Mouse (Mus musculus) forebrain, embryonic 11.5 days (tissue): ENCODE results near the gene Ptger1. TPM values are rescaled to one million over a fixed set of nuclear protein-coding genes. Genes with fewer than 3 reads are reported as not detected.

Experiments
- ATAC-seq: fragments of 200-750 bp; cut with Nextera tagmentation; replicated peaks from 2 replicates; pipeline ENCODE4 v1.8.0; 2017; ENCODE audit warnings: moderate TSS enrichment; ENCODE audit not compliant: low FRiP score
- DNase-seq: peaks from one replicate; pipeline ENCODE4 v3.0.0-alpha.2; 2017; ENCODE audit warnings: low spot score
- H3K27ac ChIP-seq: fragments of 300-500 bp; sonication (generic); 2 replicates; pipeline ENCODE4 v1.5.1; 2014; ENCODE audit warnings: low read depth, low read length
- H3K27me3 ChIP-seq: fragments of 300-500 bp; sonication (generic); 2 replicates; pipeline ENCODE4 v1.6.1; 2014; ENCODE audit warnings: mild to moderate bottlenecking, low read length, mixed read lengths; ENCODE audit not compliant: control insufficient read depth, insufficient read depth
- H3K36me3 ChIP-seq: fragments of 300-500 bp; sonication (generic); 2 replicates; pipeline ENCODE4 v1.6.1; 2014; ENCODE audit warnings: mild to moderate bottlenecking, low read length, moderate library complexity, mixed read lengths; ENCODE audit not compliant: control insufficient read depth, insufficient read depth
- H3K4me1 ChIP-seq: fragments of 300-500 bp; sonication (generic); replicated peaks from 2 replicates; pipeline ENCODE4 v1.6.1; 2014; ENCODE audit warnings: low read length, mixed read lengths; ENCODE audit not compliant: control insufficient read depth, insufficient read depth
- H3K4me2 ChIP-seq: fragments of 300-500 bp; sonication (generic); 2 replicates; pipeline ENCODE4 v1.6.1; 2014; ENCODE audit warnings: low read depth, mild to moderate bottlenecking, low read length, moderate library complexity, mixed read lengths; ENCODE audit not compliant: severe bottlenecking
- H3K4me3 ChIP-seq: fragments of 300-500 bp; sonication (generic); 2 replicates; pipeline ENCODE4 v1.5.1; 2014; ENCODE audit warnings: low read depth, low read length
- H3K9ac ChIP-seq: fragments of 300-500 bp; sonication (generic); 2 replicates; pipeline ENCODE4 v1.6.1; 2014; ENCODE audit warnings: low read length
- H3K9me3 ChIP-seq: fragments of 300-500 bp; sonication (generic); 2 replicates; pipeline ENCODE4 v1.6.1; 2016; ENCODE audit warnings: low read length, mixed read lengths; ENCODE audit not compliant: control insufficient read depth
- WGBS: fragments of 180-500 bp; shearing (Covaris S2); extraction: QIAGEN DNeasy Blood & Tissue Kit; methylation state at CpG from one replicate; pipeline ENCODE4 v1.1.7; 2014; 5-methylcytosine and 5-hydroxymethylcytosine counted together
- polyA plus RNA-seq: library from polyadenylated mRNA; unstranded; fragments of >200 nt; fragmentation: Nextera tagmentation; extraction: Ambion mirVana; gene quantifications from 2 replicates; pipeline ENCODE4 v1.2.1, GENCODE M21; 2014

Gene Ptger1
- polyA plus RNA-seq, 1 experiment from 2014 or later, result 0.47 TPM

GRCm38 (mm10) chr8:83664096-83664495 lies 2.4 kb upstream of the Ptger1 start:
- ATAC-seq (no peak), DNase-seq (no peak)
- Histone ChIP-seq H3K4me1 (peaks cover 24% of the 10 kb centered on the region), H3K27me3 (peaks cover 2% of the 10 kb centered on the region; the same call in 1 of the 2 replicates), H3K4me3 (no peak overlapping the region), H3K27ac (no peak overlapping the region), H3K4me2 (no peak overlapping the region), H3K9ac (no peak overlapping the region), H3K9me3 (no peaks in the 10 kb centered on the region), H3K36me3 (no peaks in the 10 kb centered on the region)
- 94% methylated on average over 13 of the region's 13 CpGs for WGBS

GRCm38 (mm10) chr8:83664931-83665625 lies 1.4 kb upstream of the Ptger1 start:
- peaks cover 21% of the 10 kb centered on the region for H3K4me1 ChIP-seq
- peaks cover 2% of the 10 kb centered on the region; the same call in 1 of the 2 replicates for H3K27me3 ChIP-seq
- H3K27ac ChIP-seq, result no peak overlapping the region
- DNase-seq, result peak; percentile 57
- no peak overlapping the region for H3K9ac ChIP-seq
- no peak for ATAC-seq
- H3K9me3 ChIP-seq, result no peaks in the 10 kb centered on the region
- no peaks in the 10 kb centered on the region for H3K36me3 ChIP-seq
- no peak overlapping the region for H3K4me2 ChIP-seq
- no peak overlapping the region for H3K4me3 ChIP-seq
- WGBS, result 41% methylated on average over 2 of the region's 2 CpGs

GRCm38 (mm10) chr8:83666866-83667234 lies 372 bp downstream of the Ptger1 start:
- no peak overlapping the region for H3K9ac ChIP-seq
- H3K4me2 ChIP-seq, result no peak overlapping the region
- no peaks in the 10 kb centered on the region for H3K9me3 ChIP-seq
- 89% methylated on average over 3 of the region's 3 CpGs for WGBS
- peak; percentile 54 for DNase-seq
- H3K4me1 ChIP-seq, result peaks cover 13% of the 10 kb centered on the region
- H3K4me3 ChIP-seq, result no peak overlapping the region
- no peak for ATAC-seq
- no peak overlapping the region for H3K27ac ChIP-seq
- no peaks in the 10 kb centered on the region; the same call in 1 of the 2 replicates for H3K36me3 ChIP-seq
- H3K27me3 ChIP-seq, result peaks cover 2% of the 10 kb centered on the region; the same call in 1 of the 2 replicates

GRCm38 (mm10) chr8:83667526-83667925 lies 1.0 kb downstream of the Ptger1 start:
- WGBS, result 90% methylated on average over 10 of the region's 10 CpGs
- H3K4me3 ChIP-seq, result no peak overlapping the region
- no peak; the same call in 1 of the 2 replicates for ATAC-seq

GRCm38 (mm10) chr8:83668010-83668916 lies 1.8 kb downstream of the Ptger1 start:
- H3K4me3 ChIP-seq, result peak overlapping the region; percentile 29
- peak; percentile 90 for DNase-seq
- peaks cover 11% of the 10 kb centered on the region for H3K4me1 ChIP-seq
- ATAC-seq, result peak; percentile 57
- 22% methylated on average over 80 of the region's 80 CpGs for WGBS
- peaks cover 2% of the 10 kb centered on the region; the same call in 1 of the 2 replicates for H3K27me3 ChIP-seq
- peak overlapping the region; percentile 73 for H3K4me2 ChIP-seq
- H3K9ac ChIP-seq, result peak overlapping the region; percentile 55
- H3K9me3 ChIP-seq, result no peaks in the 10 kb centered on the region
- no peaks in the 10 kb centered on the region; the same call in 1 of the 2 replicates for H3K36me3 ChIP-seq
- no peak overlapping the region for H3K27ac ChIP-seq

More at GRCm38 (mm10) chr8:83667526-83667925, 1.0 kb downstream of the Ptger1 start:
- H3K9me3 ChIP-seq, result no peaks in the 10 kb centered on the region
- peaks cover 12% of the 10 kb centered on the region for H3K4me1 ChIP-seq
- H3K9ac ChIP-seq, result no peak overlapping the region
- H3K27ac ChIP-seq, result no peak overlapping the region
- no peak for DNase-seq
- H3K36me3 ChIP-seq, result no peaks in the 10 kb centered on the region; the same call in 1 of the 2 replicates
- peak overlapping the region; percentile 73; the same call in 1 of the 2 replicates for H3K4me2 ChIP-seq
- peaks cover 2% of the 10 kb centered on the region; the same call in 1 of the 2 replicates for H3K27me3 ChIP-seq

GRCm38 (mm10) chr8:83669013-83669412 lies 2.5 kb downstream of the Ptger1 start:
- DNase-seq, result no peak
- Histone ChIP-seq H3K36me3 (no peaks in the 10 kb centered on the region; the same call in 1 of the 2 replicates), H3K9me3 (no peaks in the 10 kb centered on the region), H3K9ac (no peak overlapping the region), H3K4me3 (no peak overlapping the region), H3K4me1 (peaks cover 11% of the 10 kb centered on the region), H3K27me3 (peaks cover 2% of the 10 kb centered on the region; the same call in 1 of the 2 replicates), H3K27ac (no peak overlapping the region), H3K4me2 (no peak overlapping the region)
- 72% methylated on average over 16 of the region's 16 CpGs for whole genome bisulfite sequencing
- no peak for ATAC-seq

GRCm38 (mm10) chr8:83672936-83673335 lies 6.5 kb downstream of the Ptger1 start:
- Histone ChIP-seq H3K4me2 (no peak overlapping the region), H3K4me1 (peaks cover 6% of the 10 kb centered on the region), H3K4me3 (no peak overlapping the region), H3K27ac (no peak overlapping the region), H3K27me3 (no peaks in the 10 kb centered on the region), H3K9ac (no peak overlapping the region), H3K36me3 (no peaks in the 10 kb centered on the region; the same call in 1 of the 2 replicates), H3K9me3 (no peaks in the 10 kb centered on the region)
- ATAC-seq (no peak), DNase-seq (no peak)
- 62% methylated on average over 5 of the region's 5 CpGs for WGBS

GRCm38 (mm10) chr8:83674497-83674896 lies 8.0 kb downstream of the Ptger1 start:
- Histone ChIP-seq H3K27me3 (no peaks in the 10 kb centered on the region), H3K4me1 (no peaks in the 10 kb centered on the region), H3K9ac (no peak overlapping the region), H3K4me3 (no peak overlapping the region), H3K27ac (no peak overlapping the region), H3K36me3 (no peaks in the 10 kb centered on the region; the same call in 1 of the 2 replicates), H3K9me3 (no peaks in the 10 kb centered on the region), H3K4me2 (no peak overlapping the region)
- ATAC-seq (no peak), DNase-seq (no peak)
- WGBS, result 91% methylated on average over 5 of the region's 5 CpGs
